Mouse (Mus musculus): ENCODE measurements around the gene Ppfia1.

Gene Ppfia1

DNA sequence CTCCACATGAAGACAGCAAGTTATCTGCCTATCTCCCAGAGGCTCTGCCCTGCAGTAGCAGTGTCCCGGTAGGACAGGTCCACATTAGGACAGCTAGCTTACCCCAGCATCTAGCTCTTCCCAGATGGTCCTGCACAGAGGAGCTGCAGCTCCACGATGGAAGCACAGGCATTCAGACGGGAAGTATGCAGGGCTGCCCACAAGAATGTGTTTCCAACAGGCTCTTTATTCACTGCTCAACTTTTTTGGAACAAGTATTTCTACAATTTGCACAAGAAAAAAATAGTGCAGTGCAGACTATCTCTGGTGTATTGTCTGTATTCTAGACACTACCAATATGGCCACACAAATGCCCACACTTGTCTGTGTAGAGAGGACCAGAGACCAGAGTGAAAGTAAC, 18.8 kb downstream of the Ppfia1 start:
- Histone ChIP-seq H3K27me3 (ENCODE audit: control insufficient read depth, insufficient read depth, low read length, poor library complexity, severe bottlenecking) (no peaks in the 10 kb centered on the region), H3K36me3 (ENCODE audit: control insufficient read depth, insufficient read depth, low read length, poor library complexity, severe bottlenecking) (no peaks in the 10 kb centered on the region)
- DNase-seq (ENCODE audit: low read depth, low spot score), result no peak

- Histone ChIP-seq H3K36me3 (ENCODE audit: control insufficient read depth, insufficient read depth, low read length, poor library complexity, severe bottlenecking) (no peaks in the 10 kb centered on the region), H3K27me3 (ENCODE audit: control insufficient read depth, insufficient read depth, low read length, poor library complexity, severe bottlenecking) (no peaks in the 10 kb centered on the region)
- no peak for DNase-seq (ENCODE audit: low read depth, low spot score)
Observed at GRCm38 (mm10) chr7:144531585-144532378, 21.7 kb downstream of the Ppfia1 start.

DNA sequence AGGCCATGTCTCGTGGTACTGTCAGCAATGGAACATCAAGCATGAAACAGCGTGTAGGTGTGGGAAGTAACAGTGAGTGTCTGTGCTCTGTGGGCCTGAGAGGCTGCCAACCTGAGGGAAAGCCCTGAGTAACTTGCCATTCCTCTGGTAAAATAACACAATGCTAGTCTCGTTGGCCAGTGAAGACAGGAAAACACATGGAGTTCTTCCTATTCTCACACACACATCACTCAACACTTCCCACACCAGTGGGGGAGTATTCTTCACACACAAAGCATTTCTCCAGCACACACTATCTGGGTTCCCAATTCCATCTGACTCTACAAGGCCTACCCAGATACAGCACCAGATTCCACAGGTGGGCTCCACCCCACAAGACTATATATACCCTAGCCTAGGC, 23.7 kb downstream of the Ppfia1 start:
- Histone ChIP-seq H3K27me3 (ENCODE audit: control insufficient read depth, insufficient read depth, low read length, poor library complexity, severe bottlenecking) (no peaks in the 10 kb centered on the region), H3K36me3 (ENCODE audit: control insufficient read depth, insufficient read depth, low read length, poor library complexity, severe bottlenecking) (no peaks in the 10 kb centered on the region)
- DNase-seq (ENCODE audit: low read depth, low spot score), result no peak

GRCm38 (mm10) chr7:144527723-144528221, 25.8 kb downstream of the Ppfia1 start:
- no peak for DNase-seq (ENCODE audit: low read depth, low spot score)
- H3K27me3 ChIP-seq (ENCODE audit: control insufficient read depth, insufficient read depth, low read length, poor library complexity, severe bottlenecking), result no peaks in the 10 kb centered on the region
- no peaks in the 10 kb centered on the region for H3K36me3 ChIP-seq (ENCODE audit: control insufficient read depth, insufficient read depth, low read length, poor library complexity, severe bottlenecking)

DNA sequence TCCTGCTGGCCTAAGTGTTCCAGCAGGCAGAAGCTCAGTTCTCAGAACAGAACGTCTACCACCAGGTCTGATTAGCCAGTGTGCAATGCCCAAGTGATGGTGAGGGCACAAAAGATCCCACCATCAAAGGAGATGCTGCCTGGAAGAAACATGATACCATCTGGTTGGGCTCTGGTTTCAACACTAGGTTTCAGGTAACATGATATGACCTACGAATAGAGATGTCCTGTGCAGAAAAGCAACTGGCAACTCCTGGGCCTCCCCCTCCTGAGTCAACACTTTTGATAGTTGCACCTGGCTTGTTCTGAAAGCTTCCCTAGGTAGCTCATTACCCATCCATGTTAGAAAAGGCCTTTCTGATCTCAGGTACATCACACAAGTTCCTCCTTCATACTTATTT, 26.9 kb downstream of the Ppfia1 start:
- no peak for DNase-seq (ENCODE audit: low read depth, low spot score)
- no peaks in the 10 kb centered on the region for H3K27me3 ChIP-seq (ENCODE audit: control insufficient read depth, insufficient read depth, low read length, poor library complexity, severe bottlenecking)
- no peaks in the 10 kb centered on the region for H3K36me3 ChIP-seq (ENCODE audit: control insufficient read depth, insufficient read depth, low read length, poor library complexity, severe bottlenecking)

DNA sequence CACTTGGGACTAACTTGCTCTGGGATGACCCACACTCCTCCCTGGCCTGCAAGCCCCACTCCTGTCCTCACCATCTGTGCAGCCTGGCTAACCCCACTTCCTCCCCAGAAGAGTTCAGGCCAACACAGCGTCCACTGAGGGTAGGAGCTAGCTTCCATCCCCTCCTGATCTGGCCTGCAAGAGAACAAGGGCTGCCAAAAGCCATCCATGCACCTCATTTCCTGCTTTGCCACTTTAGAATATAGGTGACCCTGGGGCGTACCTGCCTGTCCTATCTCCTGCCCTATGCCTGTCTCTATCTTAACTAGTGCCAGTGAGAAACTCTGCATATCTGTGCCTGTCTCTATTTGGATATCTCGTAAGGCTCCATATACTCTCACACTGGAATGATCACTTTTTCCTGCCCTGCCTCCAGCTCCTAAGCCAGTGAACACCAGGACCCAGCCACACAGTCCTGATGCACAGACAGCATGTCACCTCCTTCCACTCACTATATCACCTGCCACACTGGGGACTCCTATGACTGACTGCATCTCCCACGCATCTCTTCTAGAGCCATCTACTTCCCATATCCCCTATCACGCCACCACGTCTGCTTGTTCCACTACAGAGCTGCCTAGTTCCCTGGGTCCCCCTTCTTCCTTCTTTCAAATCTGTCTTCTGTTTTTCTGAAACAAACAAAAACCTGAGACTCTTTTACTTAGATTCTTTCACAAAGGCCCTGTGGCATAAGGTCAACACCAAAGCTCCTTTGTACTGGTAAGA, 28.9 kb downstream of the Ppfia1 start:
- DNase-seq (ENCODE audit: low read depth, low spot score), result no peak
- Histone ChIP-seq H3K27me3 (ENCODE audit: control insufficient read depth, insufficient read depth, low read length, poor library complexity, severe bottlenecking) (no peaks in the 10 kb centered on the region), H3K36me3 (ENCODE audit: control insufficient read depth, insufficient read depth, low read length, poor library complexity, severe bottlenecking) (no peaks in the 10 kb centered on the region)

DNA sequence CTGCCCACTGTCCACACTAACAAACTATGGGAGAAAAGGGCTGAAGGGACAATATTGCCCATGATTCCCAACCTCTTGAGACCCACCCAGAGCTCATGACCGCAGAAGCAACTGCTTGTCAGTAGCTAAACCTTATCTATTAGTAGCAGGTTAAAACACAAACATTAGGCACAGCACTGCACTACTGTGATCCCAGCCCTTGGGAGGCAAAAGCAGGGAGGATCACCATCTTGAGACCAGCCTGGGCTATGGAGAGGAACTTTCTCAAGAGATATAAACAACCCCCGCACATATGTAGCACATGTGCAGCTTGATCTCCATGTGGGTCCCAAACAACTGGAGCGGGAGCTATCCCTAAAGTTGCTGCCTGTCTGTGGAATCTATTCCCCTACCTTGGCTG, 30.1 kb downstream of the Ppfia1 start:
- DNase-seq (ENCODE audit: low read depth, low spot score), result no peak
- H3K27me3 ChIP-seq (ENCODE audit: control insufficient read depth, insufficient read depth, low read length, poor library complexity, severe bottlenecking), result no peaks in the 10 kb centered on the region
- H3K36me3 ChIP-seq (ENCODE audit: control insufficient read depth, insufficient read depth, low read length, poor library complexity, severe bottlenecking), result no peaks in the 10 kb centered on the region

GRCm38 (mm10) chr7:144521927-144522326, 31.6 kb downstream of the Ppfia1 start:
- no peak for DNase-seq (ENCODE audit: low read depth, low spot score)
- H3K36me3 ChIP-seq (ENCODE audit: control insufficient read depth, insufficient read depth, low read length, poor library complexity, severe bottlenecking), result no peaks in the 10 kb centered on the region; the same call in 1 of the 2 replicates
- H3K27me3 ChIP-seq (ENCODE audit: control insufficient read depth, insufficient read depth, low read length, poor library complexity, severe bottlenecking), result no peaks in the 10 kb centered on the region

- Histone ChIP-seq H3K27me3 (ENCODE audit: control insufficient read depth, insufficient read depth, low read length, poor library complexity, severe bottlenecking) (no peaks in the 10 kb centered on the region), H3K36me3 (ENCODE audit: control insufficient read depth, insufficient read depth, low read length, poor library complexity, severe bottlenecking) (no peaks in the 10 kb centered on the region; the same call in none of the 2 replicates)
- no peak for DNase-seq (ENCODE audit: low read depth, low spot score)
Observed at GRCm38 (mm10) chr7:144519852-144520251, 33.7 kb downstream of the Ppfia1 start.

DNA sequence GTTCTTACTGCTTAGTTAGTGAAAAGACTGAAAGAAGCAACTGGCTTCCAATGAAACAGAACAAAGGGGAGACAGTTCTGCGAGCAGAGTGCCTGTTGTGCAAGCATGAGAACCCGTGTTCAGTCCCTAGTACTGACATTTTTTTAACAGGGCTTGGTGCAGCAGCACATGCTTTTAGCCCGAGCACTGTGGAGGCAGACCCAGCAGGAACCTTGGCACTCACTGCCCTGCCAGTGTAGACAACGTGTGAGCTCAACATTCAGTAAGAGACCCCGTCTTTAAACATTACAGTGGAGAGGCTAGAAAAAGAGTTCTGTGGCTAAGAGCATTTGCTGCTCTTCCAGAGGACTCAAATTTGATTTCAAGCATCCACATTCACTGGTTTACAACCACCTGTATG, 36.8 kb downstream of the Ppfia1 start:
- no peak for DNase-seq (ENCODE audit: low read depth, low spot score)
- Histone ChIP-seq H3K27me3 (ENCODE audit: control insufficient read depth, insufficient read depth, low read length, poor library complexity, severe bottlenecking) (no peaks in the 10 kb centered on the region), H3K36me3 (ENCODE audit: control insufficient read depth, insufficient read depth, low read length, poor library complexity, severe bottlenecking) (peaks cover 6% of the 10 kb centered on the region)

- H3K36me3 ChIP-seq (ENCODE audit: control insufficient read depth, insufficient read depth, low read length, poor library complexity, severe bottlenecking), result peaks cover 13% of the 10 kb centered on the region
- no peak for DNase-seq (ENCODE audit: low read depth, low spot score)
- H3K27me3 ChIP-seq (ENCODE audit: control insufficient read depth, insufficient read depth, low read length, poor library complexity, severe bottlenecking), result no peaks in the 10 kb centered on the region
Observed at GRCm38 (mm10) chr7:144509090-144509489, 44.4 kb downstream of the Ppfia1 start.

GRCm38 (mm10) chr7:144506807-144507206, 46.7 kb downstream of the Ppfia1 start:
- DNase-seq (ENCODE audit: low read depth, low spot score), result no peak
- Histone ChIP-seq H3K36me3 (ENCODE audit: control insufficient read depth, insufficient read depth, low read length, poor library complexity, severe bottlenecking) (peaks cover 14% of the 10 kb centered on the region), H3K27me3 (ENCODE audit: control insufficient read depth, insufficient read depth, low read length, poor library complexity, severe bottlenecking) (no peaks in the 10 kb centered on the region)

DNA sequence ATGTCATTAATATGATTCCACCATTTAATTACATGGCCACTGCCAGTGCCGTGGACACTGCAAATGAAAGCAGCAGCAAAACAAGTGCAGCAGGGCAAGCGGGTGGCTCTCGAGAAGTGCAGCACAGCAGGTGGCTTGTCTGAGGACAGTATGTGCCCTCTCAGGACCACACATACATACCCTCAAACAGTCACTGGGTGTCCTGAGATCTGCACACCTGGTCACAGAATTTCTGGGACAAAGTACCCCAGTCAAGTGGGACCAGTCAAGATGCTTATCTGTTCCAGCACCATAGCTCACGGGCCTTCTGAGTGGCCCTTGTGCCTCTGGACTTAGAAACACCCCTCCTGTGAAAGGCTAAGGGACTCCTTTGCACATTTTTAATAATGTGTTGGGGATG, 49.6 kb downstream of the Ppfia1 start:
- Histone ChIP-seq H3K27me3 (ENCODE audit: control insufficient read depth, insufficient read depth, low read length, poor library complexity, severe bottlenecking) (no peaks in the 10 kb centered on the region), H3K36me3 (ENCODE audit: control insufficient read depth, insufficient read depth, low read length, poor library complexity, severe bottlenecking) (peaks cover 7% of the 10 kb centered on the region; the same call in 1 of the 2 replicates)
- no peak for DNase-seq (ENCODE audit: low read depth, low spot score)

GRCm38 (mm10) chr7:144492931-144493330, 60.6 kb downstream of the Ppfia1 start:
- H3K36me3 ChIP-seq (ENCODE audit: control insufficient read depth, insufficient read depth, low read length, poor library complexity, severe bottlenecking), result peaks cover 7% of the 10 kb centered on the region; the same call in 1 of the 2 replicates
- DNase-seq (ENCODE audit: low read depth, low spot score), result no peak

DNA sequence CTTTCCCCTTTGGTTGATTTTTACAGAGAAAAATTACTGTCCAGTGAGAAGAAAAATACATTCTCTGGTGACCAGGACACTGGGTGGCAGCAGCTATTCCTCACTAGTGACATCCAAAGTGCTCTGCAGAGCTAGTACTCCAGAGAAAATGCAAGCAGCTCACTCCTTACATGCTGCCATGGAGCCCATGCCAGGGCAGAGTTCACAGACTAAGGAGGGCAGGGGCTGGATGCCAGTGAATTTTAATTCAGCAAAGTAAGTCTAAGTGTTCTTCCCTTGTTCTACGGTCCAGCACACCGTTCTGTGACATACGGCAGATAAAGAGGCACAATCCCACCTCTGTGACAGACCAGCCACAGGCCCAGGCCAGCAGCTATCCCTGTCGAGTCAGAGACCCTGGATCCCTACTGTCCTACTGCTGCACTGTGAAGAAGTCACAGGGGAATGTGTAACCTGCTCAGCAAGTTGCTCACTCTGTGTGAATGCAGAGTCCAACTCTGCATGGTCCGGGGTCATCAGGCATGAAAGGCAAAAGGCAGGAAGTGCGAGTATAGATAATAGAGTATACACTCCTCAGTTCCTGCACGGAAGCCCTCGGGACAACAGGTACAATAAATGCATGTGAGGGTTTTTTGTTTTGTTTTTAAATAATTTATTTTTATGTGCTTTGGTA, 63.2 kb downstream of the Ppfia1 start:
- peaks cover 8% of the 10 kb centered on the region; the same call in 1 of the 2 replicates for H3K36me3 ChIP-seq (ENCODE audit: control insufficient read depth, insufficient read depth, low read length, poor library complexity, severe bottlenecking)
- H3K27me3 ChIP-seq (ENCODE audit: control insufficient read depth, insufficient read depth, low read length, poor library complexity, severe bottlenecking), result no peaks in the 10 kb centered on the region
- DNase-seq (ENCODE audit: low read depth, low spot score), result no peak

More at GRCm38 (mm10) chr7:144492931-144493330, 60.6 kb downstream of the Ppfia1 start:
- no peaks in the 10 kb centered on the region for H3K27me3 ChIP-seq (ENCODE audit: control insufficient read depth, insufficient read depth, low read length, poor library complexity, severe bottlenecking)
